Mouse (Mus musculus) intestine, postnatal 0 days (tissue): ENCODE data around the gene Dlst. TPM values are rescaled to one million over a fixed set of nuclear protein-coding genes. Genes with fewer than 3 reads are reported as not detected.

Experiments used
- ATAC-seq: fragments of 200-750 bp; cut with Nextera tagmentation; 2 replicates; pipeline ENCODE4 v1.8.0; 2017; ENCODE audit warnings: mild to moderate bottlenecking, moderate TSS enrichment, moderate library complexity
- H3K27ac ChIP-seq: fragments of 300-500 bp; sonication (generic); 2 replicates; pipeline ENCODE4 v1.5.1; 2014; ENCODE audit warnings: mild to moderate bottlenecking, low read depth, low read length, moderate library complexity
- H3K27me3 ChIP-seq: fragments of 300-500 bp; sonication (generic); replicated peaks from 2 replicates; pipeline ENCODE4 v1.6.1; 2014; ENCODE audit warnings: low read length, mixed read lengths; ENCODE audit not compliant: control insufficient read depth, insufficient read depth
- H3K36me3 ChIP-seq: fragments of 300-500 bp; sonication (generic); 2 replicates; pipeline ENCODE4 v1.6.1; 2014; ENCODE audit warnings: mild to moderate bottlenecking, moderate library complexity; ENCODE audit not compliant: control insufficient read depth, insufficient read depth
- H3K4me1 ChIP-seq: fragments of 300-500 bp; sonication (generic); replicated peaks from 2 replicates; pipeline ENCODE4 v1.6.1; 2014; ENCODE audit warnings: antibody characterized with exemption, low read length, mixed read lengths; ENCODE audit not compliant: control insufficient read depth, insufficient read depth
- H3K4me2 ChIP-seq: fragments of 300-500 bp; sonication (generic); replicated peaks from 2 replicates; pipeline ENCODE4 v1.6.1; 2014; ENCODE audit warnings: low read depth, mild to moderate bottlenecking, moderate library complexity
- H3K4me3 ChIP-seq: fragments of 300-500 bp; sonication (generic); 2 replicates; pipeline ENCODE4 v1.5.1; 2014; ENCODE audit warnings: low read depth, low read length
- H3K9ac ChIP-seq: fragments of 300-500 bp; sonication (generic); 2 replicates; pipeline ENCODE4 v1.6.1; 2014; ENCODE audit warnings: mild to moderate bottlenecking, low read depth, low read length
- H3K9me3 ChIP-seq: fragments of 300-500 bp; sonication (generic); 2 replicates; pipeline ENCODE4 v1.6.1; 2016; ENCODE audit warnings: mixed run types; ENCODE audit not compliant: control insufficient read depth
- CTCF ChIP-seq: sonication (generic); IDR thresholded peaks from 2 replicates; pipeline ENCODE4 v1.5.1; 2016; ENCODE audit warnings: low read depth, mild to moderate bottlenecking, control low read depth, antibody characterized with exemption, moderate library complexity
- WGBS: fragments of 180-500 bp; shearing (Covaris S2); extraction: QIAGEN DNeasy Blood & Tissue Kit; methylation state at CpG from one replicate; pipeline ENCODE4 v1.1.7; 2014; 5-methylcytosine and 5-hydroxymethylcytosine counted together
- polyA plus RNA-seq: library from polyadenylated mRNA; unstranded; fragments of >200 nt; fragmentation: Nextera tagmentation; extraction: Ambion mirVana; gene quantifications from 2 replicates; pipeline ENCODE4 v1.2.1, GENCODE M21; 2015

The Dlst gene
- polyA plus RNA-seq: 119 and 125 TPM in 2 replicates

DNA sequence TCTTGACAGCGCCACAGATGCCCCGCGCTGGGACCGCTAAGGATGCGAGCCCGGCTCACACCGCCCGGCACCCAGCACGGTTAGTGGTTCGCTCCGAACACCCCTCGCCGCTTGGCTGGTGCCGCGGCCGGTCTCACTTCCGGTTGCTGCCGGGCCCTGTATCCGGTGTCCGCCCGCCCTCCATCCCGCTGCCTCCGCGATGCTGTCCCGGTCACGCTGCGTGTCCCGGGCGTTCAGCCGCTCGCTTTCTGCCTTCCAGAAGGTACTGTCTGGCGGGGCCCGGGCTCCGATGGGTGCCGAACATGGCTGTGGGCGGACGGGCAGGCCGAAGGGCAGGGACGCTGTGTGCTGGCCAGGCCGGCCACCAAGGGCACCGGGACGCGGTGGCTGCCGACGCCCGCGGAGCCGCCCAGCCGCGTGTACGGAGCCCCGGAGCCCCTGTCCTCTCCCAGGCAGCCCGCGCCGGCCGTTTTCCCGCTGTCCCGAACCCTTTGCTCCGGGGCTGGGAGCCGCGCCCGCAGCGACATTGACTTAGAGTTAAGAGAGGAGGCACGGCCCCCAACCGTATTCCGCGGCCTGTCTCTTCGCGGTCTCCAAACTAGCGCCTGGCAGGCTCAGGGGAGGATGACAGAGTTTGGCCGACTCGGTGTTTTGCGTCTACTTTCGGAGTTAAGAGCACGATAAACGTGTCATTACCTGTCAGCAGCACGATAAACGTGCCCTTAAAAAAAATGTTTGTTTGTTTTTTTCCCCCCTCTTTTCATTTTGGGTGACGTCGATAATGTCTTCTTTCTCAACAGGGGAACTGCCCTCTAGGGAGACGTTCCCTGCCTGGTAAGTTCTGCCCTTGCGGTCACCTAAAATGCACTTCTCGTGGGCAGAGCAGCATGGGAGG is at the start of gene Dlst, which contains the start of gene Prox2:
Gene Dlst (plus strand): TSS at position 136 of the 895 bp plus-strand sequence.
Gene Prox2 (minus strand): TSS at position 62 of the 895 bp plus-strand sequence.
- Histone ChIP-seq H3K4me3 (peak within 1 kb of the TSS; percentile 100), H3K36me3 (peaks cover 10% of the 10 kb centered on the region; the same call in 1 of the 2 replicates), H3K9me3 (no peaks in the 10 kb centered on the region), H3K4me2 (peak within 1 kb of the TSS; percentile 87), H3K4me1 (peaks cover 10% of the 10 kb centered on the region), H3K9ac (peak within 1 kb of the TSS; percentile 94), H3K27me3 (no peaks in the 10 kb centered on the region), H3K27ac (peak within 1 kb of the TSS; percentile 94)
- WGBS: under 1% methylated on average over 83 of the region's 83 CpGs
- peak; percentile 83 for ATAC-seq
- TF ChIP-seq CTCF: no peak

DNA sequence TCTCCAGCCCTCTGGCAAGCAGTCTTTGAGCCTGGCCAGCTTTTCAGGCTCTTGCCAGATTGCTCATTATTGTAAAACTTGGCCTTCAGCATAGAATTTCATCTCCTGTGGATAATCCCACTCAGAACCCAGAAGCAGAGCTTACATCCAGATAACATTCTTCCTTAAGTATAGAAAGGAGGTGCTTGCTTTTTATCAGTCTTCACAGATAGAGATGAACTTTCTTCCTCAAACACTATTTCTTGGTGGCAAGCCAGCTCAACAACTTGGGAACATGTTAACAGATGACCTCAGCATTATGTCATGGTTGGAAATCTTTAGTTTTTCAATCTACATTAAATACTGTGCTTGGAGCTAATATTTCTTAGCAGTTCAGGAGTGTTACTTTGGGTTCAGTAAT is 39.6 kb upstream of the Dlst start:
- Histone ChIP-seq H3K4me2 (no peak overlapping the region), H3K9me3 (no peaks in the 10 kb centered on the region), H3K4me3 (no peak overlapping the region), H3K4me1 (no peaks in the 10 kb centered on the region), H3K27me3 (no peaks in the 10 kb centered on the region), H3K36me3 (peaks cover 23% of the 10 kb centered on the region), H3K27ac (no peak overlapping the region), H3K9ac (no peak overlapping the region)
- no peak for TF ChIP-seq CTCF
- no peak for ATAC-seq

DNA sequence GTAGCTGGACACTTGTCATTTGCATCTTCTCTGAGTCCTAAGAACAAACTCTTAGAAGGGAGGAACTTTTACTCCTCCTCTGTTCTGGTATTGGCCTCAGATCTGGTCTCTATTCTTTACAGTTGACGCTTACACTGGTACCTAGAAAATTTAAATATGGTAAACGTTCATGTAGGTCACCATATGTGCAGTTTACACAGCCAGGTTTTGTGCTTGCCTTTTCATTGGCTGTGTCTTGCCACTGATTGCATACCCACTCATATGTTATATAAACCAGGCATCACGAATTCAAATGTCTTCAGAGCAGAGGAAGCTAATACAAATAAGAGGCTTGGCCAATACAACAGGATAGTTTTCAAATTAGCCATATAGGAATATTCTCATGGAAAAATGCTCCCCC is 33.5 kb upstream of the Dlst start:
- ATAC-seq: no peak
- 84% methylated on average over 3 of the region's 3 CpGs for WGBS
- H3K4me3 ChIP-seq: no peak overlapping the region

DNA sequence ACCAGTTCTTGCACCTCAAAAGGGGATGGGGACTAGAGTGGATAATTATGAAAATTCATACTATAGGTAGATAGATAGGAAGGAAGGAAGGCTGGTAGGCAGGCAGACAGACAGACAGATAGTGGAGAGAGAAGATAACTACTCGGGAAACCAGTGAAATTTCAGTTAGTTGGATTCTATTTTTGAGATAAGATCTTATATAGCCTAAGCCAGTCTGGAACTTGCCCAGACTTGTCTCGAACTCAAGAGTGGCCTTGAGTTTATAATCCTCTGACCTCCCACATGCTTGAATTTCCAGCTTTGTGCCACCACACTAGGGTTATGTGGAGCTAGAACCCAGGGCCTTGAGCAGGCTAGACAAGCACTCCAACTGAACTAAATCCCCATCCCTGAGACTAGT is 26.4 kb upstream of the Dlst start:
- H3K4me1 ChIP-seq: no peaks in the 10 kb centered on the region
- no peak for TF ChIP-seq CTCF
- H3K4me3 ChIP-seq: no peak overlapping the region
- H3K9ac ChIP-seq: no peak overlapping the region
- no peak for ATAC-seq
- H3K4me2 ChIP-seq: no peak overlapping the region
- H3K36me3 ChIP-seq: peaks cover 4% of the 10 kb centered on the region
- no peaks in the 10 kb centered on the region for H3K9me3 ChIP-seq
- no peak overlapping the region for H3K27ac ChIP-seq
- WGBS: 51% methylated on average over 2 of the region's 2 CpGs
- no peaks in the 10 kb centered on the region for H3K27me3 ChIP-seq

More for the DNA sequence above, 33.5 kb upstream of the Dlst start:
- Histone ChIP-seq H3K9ac (no peak overlapping the region), H3K4me1 (no peaks in the 10 kb centered on the region), H3K4me2 (no peak overlapping the region), H3K36me3 (peaks cover 10% of the 10 kb centered on the region; the same call in 1 of the 2 replicates), H3K9me3 (no peaks in the 10 kb centered on the region), H3K27me3 (no peaks in the 10 kb centered on the region), H3K27ac (no peak overlapping the region)
- TF ChIP-seq CTCF: no peak

DNA sequence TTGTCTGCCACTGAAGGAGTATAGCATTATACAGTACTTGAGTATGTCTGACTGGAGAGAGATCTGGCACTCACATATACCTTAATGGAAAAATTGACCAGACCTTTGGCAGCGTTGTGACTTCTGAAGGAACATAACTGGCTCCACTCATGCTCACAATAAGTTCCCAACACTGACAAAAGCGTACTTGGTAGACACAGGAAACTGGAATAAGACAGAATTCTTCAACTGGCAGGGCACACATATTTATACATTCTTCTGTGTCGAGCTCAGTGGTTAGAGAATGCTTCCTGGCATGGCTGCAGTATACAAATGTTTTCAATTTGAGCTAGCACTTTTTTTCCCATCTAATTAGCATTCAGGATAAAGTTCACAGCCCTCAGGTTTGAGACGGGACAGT is 25.7 kb upstream of the Dlst start:
- no peak overlapping the region for H3K27ac ChIP-seq
- peaks cover 4% of the 10 kb centered on the region for H3K36me3 ChIP-seq
- no peak overlapping the region for H3K9ac ChIP-seq
- TF ChIP-seq CTCF: no peak
- no peak overlapping the region for H3K4me2 ChIP-seq
- ATAC-seq: no peak
- no peaks in the 10 kb centered on the region for H3K4me1 ChIP-seq
- no peak overlapping the region for H3K4me3 ChIP-seq
- no peaks in the 10 kb centered on the region for H3K9me3 ChIP-seq
- no peaks in the 10 kb centered on the region for H3K27me3 ChIP-seq
- WGBS: 76% methylated on average over 4 of the region's 4 CpGs

DNA sequence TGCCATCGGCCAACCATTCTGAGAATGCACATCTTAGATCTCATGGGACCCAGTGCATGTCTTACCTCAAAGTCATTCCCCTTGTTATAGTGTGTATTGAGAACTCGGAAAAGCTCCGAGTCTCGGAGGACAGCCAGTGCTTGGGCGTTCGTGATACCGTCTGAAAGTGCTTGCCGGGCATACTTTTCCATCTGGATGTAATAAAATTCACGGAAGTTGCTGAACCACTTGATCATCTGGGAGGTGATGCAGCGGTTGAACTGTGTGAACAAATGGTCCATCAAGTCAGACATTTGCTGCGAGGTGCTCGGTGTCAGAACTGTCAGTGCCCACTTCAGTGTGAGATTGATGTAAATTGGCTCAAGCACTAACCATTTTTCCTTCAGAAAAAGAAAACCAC is 22.8 kb upstream of the Dlst start:
- Histone ChIP-seq H3K27ac (no peak overlapping the region), H3K9me3 (no peaks in the 10 kb centered on the region), H3K36me3 (peaks cover 4% of the 10 kb centered on the region), H3K4me3 (no peak overlapping the region), H3K4me2 (no peak overlapping the region), H3K9ac (no peak overlapping the region), H3K27me3 (no peaks in the 10 kb centered on the region), H3K4me1 (no peaks in the 10 kb centered on the region)
- no peak for TF ChIP-seq CTCF
- ATAC-seq: no peak
- WGBS: 93% methylated on average over 12 of the region's 12 CpGs
